Mouse (Mus musculus) heart, adult 2 months (tissue): ENCODE data around the gene Gm49711. TPM values are rescaled to one million over a fixed set of nuclear protein-coding genes. Genes with fewer than 3 reads are reported as not detected.

Experiments
- DNase-seq, 2 experiments: peaks; one replicate each; pipeline ENCODE4 v3.0.0; 2021
- H3K27ac ChIP-seq: fragments of 200-600 bp; 2 replicates; pipeline ENCODE4 v1.8.1; 2022
- H3K27me3 ChIP-seq: fragments of 200-500 bp; 2 replicates; pipeline ENCODE4 v1.6.1; 2012; ENCODE audit warnings: mild to moderate bottlenecking, low read length, inconsistent platforms, mixed read lengths; ENCODE audit not compliant: control insufficient read depth, insufficient read depth
- H3K36me3 ChIP-seq: fragments of 200-500 bp; 2 replicates; pipeline ENCODE4 v1.6.1; 2012; ENCODE audit warnings: low read length, inconsistent platforms; ENCODE audit not compliant: control insufficient read depth, insufficient read depth
- H3K4me1 ChIP-seq: fragments of 200-500 bp; 2 replicates; pipeline ENCODE4 v1.6.1; 2011; ENCODE audit warnings: low read length; ENCODE audit not compliant: control insufficient read depth, insufficient read depth
- H3K4me3 ChIP-seq: fragments of 200-600 bp; 2 replicates; pipeline ENCODE4 v1.8.1; 2022
- H3K79me2 ChIP-seq: fragments of 200-500 bp; replicated peaks from 2 replicates; pipeline ENCODE4 v1.6.1; 2012; ENCODE audit warnings: mild to moderate bottlenecking, inconsistent platforms, low read length, moderate library complexity, mixed read lengths; ENCODE audit not compliant: control insufficient read depth, insufficient read depth
- H3K9ac ChIP-seq: fragments of 200-500 bp; 2 replicates; pipeline ENCODE4 v1.6.1; 2012; ENCODE audit warnings: low read depth, mild to moderate bottlenecking, control low read depth, inconsistent platforms, low read length, mixed read lengths
- CTCF ChIP-seq: fragments of 200-600 bp; IDR thresholded peaks from 2 replicates; pipeline ENCODE4 v1.8.1; 2022; ENCODE audit warnings: antibody characterized with exemption, mild to moderate bottlenecking, moderate library complexity
- EP300 ChIP-seq: fragments of 200-500 bp; IDR thresholded peaks from 2 replicates; pipeline ENCODE4 v1.6.1; 2011; ENCODE audit warnings: low read depth, low read length, control low read depth; ENCODE audit not compliant: insufficient read depth
- POLR2A ChIP-seq: fragments of 200-500 bp; IDR thresholded peaks from 2 replicates; pipeline ENCODE4 v1.6.1; 2011; ENCODE audit warnings: mild to moderate bottlenecking, low read depth, low read length, control low read depth; ENCODE audit not compliant: insufficient read depth
- WGBS: fragments of 180-500 bp; shearing (Covaris S2); methylation state at CpG from one replicate; pipeline ENCODE4 v1.1.7; 2018; 5-methylcytosine and 5-hydroxymethylcytosine counted together
- intact Hi-C: fragments of 180-260 bp; cut with DNase I; formaldehyde crosslinking; loops from one replicate; pipeline ENCODE4 v1.15.1; 2025
- polyA plus RNA-seq: library from polyadenylated mRNA; depleted of rRNA; stranded (reverse); fragments of >200 nt; gene quantifications from 2 replicates; pipeline ENCODE4 v1.2.3, GENCODE M21; 2012
- total RNA-seq, 2 experiments: library from RNA; stranded (reverse); gene quantifications; 2 replicates each; pipeline ENCODE4 v1.2.3; 2021

The Gm49711 gene
- total and polyA plus RNA-seq, 3 experiments = not detected

DNA sequence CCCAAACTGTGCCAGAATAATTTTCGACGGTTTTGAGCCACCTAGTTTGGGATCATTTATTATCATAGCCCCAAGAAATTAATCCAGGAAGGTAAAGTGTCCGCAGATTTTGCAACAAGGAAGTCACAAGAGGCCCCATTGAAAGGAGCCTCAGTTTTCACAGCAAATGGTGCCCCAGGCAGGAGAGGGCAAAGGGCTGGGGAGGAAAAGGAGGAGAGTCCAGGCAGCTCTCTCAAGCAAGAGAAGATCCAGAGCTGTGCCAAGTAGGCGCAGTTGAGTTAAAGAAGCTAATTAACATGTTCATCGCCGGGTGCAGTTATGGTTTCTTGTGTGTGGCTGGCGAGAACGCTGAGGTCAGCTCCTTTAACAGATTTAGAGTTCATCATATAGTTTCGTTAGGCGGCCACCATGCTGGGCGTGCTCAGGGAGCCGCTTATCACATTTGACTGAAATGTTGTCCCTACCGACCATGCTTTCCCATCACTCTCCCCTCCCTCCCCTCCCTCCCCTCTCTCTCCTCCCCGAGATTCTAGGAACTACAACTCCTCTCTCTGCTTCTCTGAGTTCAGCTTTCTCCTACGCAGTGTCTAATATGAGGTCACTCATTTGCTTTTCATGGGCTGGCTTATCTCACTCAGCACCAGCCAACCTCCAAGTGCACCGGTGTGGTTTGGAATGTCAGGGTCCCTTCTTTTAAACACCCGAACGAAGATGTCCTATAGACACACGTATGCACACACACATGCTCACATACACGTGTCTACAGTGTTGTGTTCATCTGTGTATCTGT, 35.4 kb upstream of the Gm49711 start:
- DNase-seq = no peak
- Histone ChIP-seq H3K36me3 (no peaks in the 10 kb centered on the region), H3K4me3 (no peak overlapping the region), H3K79me2 (no peaks in the 10 kb centered on the region), H3K4me1 (peaks cover 4% of the 10 kb centered on the region), H3K9ac (no peak overlapping the region), H3K27ac (no peak overlapping the region), H3K27me3 (no peaks in the 10 kb centered on the region)
- 51% methylated on average over 20 of the region's 20 CpGs for WGBS
- TF ChIP-seq POLR2A (no peak), CTCF (no peak), EP300 (no peak)
- intact Hi-C loops = no loop called here

DNA sequence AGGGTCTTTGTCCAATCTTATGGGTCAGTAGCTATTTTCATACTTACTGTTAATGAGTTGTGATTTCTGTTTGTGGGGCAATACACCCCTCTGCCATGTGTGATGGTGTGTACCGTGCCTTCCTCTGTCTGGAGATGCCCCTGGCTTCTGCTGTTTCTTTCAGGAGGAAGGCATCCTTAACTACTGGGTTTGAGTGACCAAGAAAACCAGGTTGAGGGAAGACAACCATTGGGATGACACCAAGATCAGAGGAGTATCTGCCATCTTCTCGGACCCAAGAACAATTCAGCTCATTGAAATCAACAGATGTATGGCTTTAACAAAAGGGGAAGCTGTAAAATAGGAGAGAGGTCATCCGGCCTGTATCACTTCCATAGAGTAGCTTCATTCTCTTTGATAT, 24.8 kb upstream of the Gm49711 start:
- Histone ChIP-seq H3K27me3 (no peaks in the 10 kb centered on the region), H3K9ac (no peak overlapping the region), H3K4me3 (no peak overlapping the region), H3K36me3 (no peaks in the 10 kb centered on the region), H3K27ac (no peak overlapping the region), H3K4me1 (peaks cover 2% of the 10 kb centered on the region; the same call in 1 of the 2 replicates), H3K79me2 (no peaks in the 10 kb centered on the region)
- TF ChIP-seq EP300 (no peak), POLR2A (no peak), CTCF (no peak)
- WGBS = 91% methylated on average over 3 of the region's 3 CpGs
- no peak for DNase-seq
- intact Hi-C loops = no loop called here

DNA sequence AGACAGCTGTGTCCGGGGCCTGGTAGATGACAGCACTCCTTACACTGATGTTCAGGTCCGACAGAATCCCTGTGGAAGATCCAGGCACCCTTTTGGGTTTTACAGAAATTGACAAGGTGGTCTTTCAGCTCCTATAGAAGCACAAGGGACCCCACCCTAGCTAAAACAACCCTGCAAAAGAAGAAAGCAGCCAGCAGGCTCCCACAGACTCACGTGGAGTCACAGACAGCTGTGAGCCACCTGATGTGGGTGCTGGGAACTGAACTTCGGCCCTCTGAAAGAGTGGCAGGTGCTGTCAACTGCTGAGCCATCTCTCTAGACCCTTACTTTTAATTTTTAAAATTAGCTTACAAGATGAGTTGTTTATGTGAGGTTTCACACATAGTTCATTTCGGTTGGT, 23.4 kb upstream of the Gm49711 start:
- intact Hi-C loops = no loop called here
- Histone ChIP-seq H3K4me3 (no peak overlapping the region), H3K36me3 (no peaks in the 10 kb centered on the region), H3K27ac (no peak overlapping the region), H3K9ac (no peak overlapping the region), H3K79me2 (no peaks in the 10 kb centered on the region), H3K4me1 (peaks cover 2% of the 10 kb centered on the region; the same call in 1 of the 2 replicates), H3K27me3 (no peaks in the 10 kb centered on the region)
- TF ChIP-seq EP300 = no peak
- no peak for TF ChIP-seq CTCF
- TF ChIP-seq POLR2A = no peak
- 81% methylated on average over 5 of the region's 5 CpGs for WGBS
- DNase-seq = no peak

DNA sequence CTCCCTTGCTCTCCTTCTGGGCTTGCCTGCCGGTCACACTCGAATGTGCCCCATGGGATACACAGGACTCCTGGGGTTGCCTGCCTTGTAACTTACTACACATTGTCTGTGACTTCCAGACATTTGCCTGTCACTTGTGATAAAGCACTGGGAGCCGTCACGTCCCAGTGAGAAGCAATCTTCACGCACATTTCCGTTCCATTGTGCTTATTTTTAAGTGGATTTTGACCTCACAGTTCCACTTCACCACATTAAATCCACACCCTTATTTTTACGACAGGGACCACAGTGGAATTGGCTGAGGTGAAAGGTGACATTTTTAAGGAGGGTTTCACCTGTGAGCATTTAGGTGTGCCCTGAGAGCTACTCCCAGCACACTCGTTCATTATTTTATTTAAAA, 21.4 kb upstream of the Gm49711 start:
- DNase-seq = no peak
- H3K4me1 ChIP-seq = peaks cover 2% of the 10 kb centered on the region; the same call in 1 of the 2 replicates
- no peak overlapping the region for H3K9ac ChIP-seq
- H3K36me3 ChIP-seq = no peaks in the 10 kb centered on the region
- intact Hi-C loops = no loop called here
- no peak overlapping the region for H3K4me3 ChIP-seq
- no peaks in the 10 kb centered on the region for H3K27me3 ChIP-seq
- TF ChIP-seq EP300 (no peak), CTCF (no peak), POLR2A (no peak)
- no peaks in the 10 kb centered on the region for H3K79me2 ChIP-seq
- no peak overlapping the region for H3K27ac ChIP-seq
- 34% methylated on average over 8 of the region's 8 CpGs for WGBS

DNA sequence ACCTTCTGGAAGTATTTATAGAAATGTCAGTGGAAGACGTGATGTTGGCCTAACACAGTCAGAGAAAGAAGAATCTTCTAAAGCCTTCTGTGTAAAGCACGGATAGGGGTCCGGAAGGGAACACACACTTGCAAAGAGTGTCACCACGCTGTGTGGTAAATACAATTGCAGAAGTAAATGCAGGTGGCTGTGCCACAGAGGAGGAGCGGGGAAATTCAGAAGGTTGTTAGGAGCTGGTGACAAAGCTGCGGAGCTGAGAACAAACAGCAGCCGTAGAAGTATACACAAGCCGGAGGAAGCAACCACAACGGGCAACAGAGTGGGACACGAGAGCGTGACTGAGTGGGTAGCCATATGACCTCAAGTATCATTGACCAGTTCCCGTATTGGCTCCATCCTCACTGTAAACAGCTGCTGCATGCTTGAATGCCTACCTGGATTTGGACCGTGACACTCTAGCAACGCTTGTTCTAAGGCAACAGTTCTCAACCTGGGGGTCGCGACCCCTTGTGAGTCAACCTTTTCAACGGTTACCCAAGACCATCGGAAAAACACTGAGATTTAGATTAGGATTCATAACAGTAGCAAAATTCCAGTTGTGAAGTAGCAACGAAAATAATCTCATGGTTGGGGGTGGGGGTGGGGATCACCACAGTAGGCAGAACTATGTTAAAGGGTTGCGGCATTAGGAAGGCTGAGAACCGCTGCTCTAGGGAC, 20.1 kb upstream of the Gm49711 start:
- Histone ChIP-seq H3K27ac (no peak overlapping the region), H3K4me1 (peaks cover 2% of the 10 kb centered on the region; the same call in 1 of the 2 replicates), H3K79me2 (no peaks in the 10 kb centered on the region), H3K9ac (no peak overlapping the region), H3K4me3 (no peak overlapping the region), H3K36me3 (no peaks in the 10 kb centered on the region), H3K27me3 (no peaks in the 10 kb centered on the region)
- no peak for TF ChIP-seq CTCF
- no peak for TF ChIP-seq POLR2A
- no peak for TF ChIP-seq EP300
- intact Hi-C loops = no loop called here
- DNase-seq = no peak
- 84% methylated on average over 21 of the region's 21 CpGs for WGBS

DNA sequence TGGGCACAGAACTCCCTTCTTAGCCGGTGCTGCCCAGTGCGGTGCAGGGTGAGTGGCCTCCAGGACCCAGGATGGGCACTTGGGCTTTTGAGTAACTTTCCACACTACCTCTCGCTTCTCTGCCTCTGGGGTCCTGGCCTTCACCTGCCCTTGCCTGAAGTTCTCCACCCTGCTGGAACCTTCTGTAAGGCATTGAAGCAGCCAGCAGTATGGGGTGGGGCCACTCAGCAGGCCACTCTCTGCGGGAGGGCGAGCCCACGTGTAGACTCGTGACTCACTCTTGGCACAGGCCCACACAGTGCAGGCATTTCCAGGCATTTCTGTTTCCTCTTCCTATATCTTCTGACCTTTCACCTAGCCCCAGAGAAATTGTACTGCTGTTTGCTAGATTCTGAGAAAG, 18.7 kb upstream of the Gm49711 start:
- intact Hi-C loops = no loop called here
- no peaks in the 10 kb centered on the region for H3K79me2 ChIP-seq
- DNase-seq = no peak
- peaks cover 2% of the 10 kb centered on the region; the same call in 1 of the 2 replicates for H3K4me1 ChIP-seq
- WGBS = 64% methylated on average over 7 of the region's 7 CpGs
- no peaks in the 10 kb centered on the region for H3K36me3 ChIP-seq
- H3K4me3 ChIP-seq = no peak overlapping the region
- no peak overlapping the region for H3K27ac ChIP-seq
- H3K27me3 ChIP-seq = no peaks in the 10 kb centered on the region
- TF ChIP-seq EP300 (no peak), POLR2A (no peak), CTCF (no peak)
- H3K9ac ChIP-seq = no peak overlapping the region
